Mouse (Mus musculus) bone marrow, adult 2 months (tissue): Measurements from ENCODE around the gene Gm45716.

Source experiments
- CTCF ChIP-seq: fragments of 200-500 bp; IDR thresholded peaks from 2 replicates; pipeline ENCODE4 v1.5.1; 2011; ENCODE audit warnings: low read length, control low read depth; ENCODE audit not compliant: control insufficient read depth, insufficient read depth
- POLR2A ChIP-seq: fragments of 200-500 bp; IDR thresholded peaks from 2 replicates; pipeline ENCODE4 v1.6.1; 2011; ENCODE audit warnings: low read depth, mild to moderate bottlenecking, control low read depth, low read length, borderline replicate concordance; ENCODE audit not compliant: control insufficient read depth

DNA sequence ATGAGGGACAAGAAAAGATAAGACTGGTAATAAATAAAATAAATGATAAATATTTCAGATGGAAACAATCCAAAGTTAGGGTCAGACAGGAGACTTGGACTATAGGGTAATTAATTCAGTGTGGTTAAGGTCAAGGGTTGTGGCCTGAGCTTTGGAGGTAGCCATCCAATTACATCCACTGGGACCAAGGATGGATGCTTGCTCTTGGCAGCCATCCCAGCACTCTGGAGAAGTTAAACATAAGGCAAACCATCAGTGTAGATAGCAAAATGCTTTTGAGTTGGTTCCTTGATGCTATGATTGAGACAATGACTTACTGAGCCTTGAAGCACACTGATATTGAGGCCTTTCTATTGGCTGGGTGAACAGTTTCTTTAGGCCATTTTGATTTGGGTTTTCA lies 105.3 kb downstream of the Gm45716 start:
- no peak for TF ChIP-seq CTCF
- no peak for TF ChIP-seq POLR2A
